27 mouse cellular contexts compared by ENCODE assay signal in genomic region chr12:99536426-99536825, GRCm38 (mm10). TPM values are rescaled to one million over a fixed set of nuclear protein-coding genes. Genes with fewer than 3 reads are reported as not detected.
DNase-seq lines count a peak whose midpoint lies in the region; ATAC-seq and TF ChIP-seq lines count a peak whose summit lies in the region.
"Had no signal": no experiment of that assay in that cellular context is flagged by ENCODE, and none has a peak within 500 bp of the region (broad histone marks: within the 10 kb centered on the region; RNA-seq: fewer than 3 reads in every experiment).

No protein-coding gene starts in this region.

- 57% methylated on average over 5 of the region's 5 CpGs for WGBS in liver, adult 2 months
- WGBS in liver, postnatal 0 days (ENCODE audit: insufficient replicate concordance): 89% methylated on average over 5 of the region's 5 CpGs

- peaks cover 6% of the 10 kb centered on the region; the same call in 1 of the 2 replicates for H3K79me2 ChIP-seq in liver, adult 2 months (ENCODE audit: control insufficient read depth, insufficient read depth, low read length)

- no peak overlapping the region for H3K9ac ChIP-seq in liver, adult 2 months (ENCODE audit: low read depth, low read length)
- no peak overlapping the region for H3K9ac ChIP-seq in liver, postnatal 0 days (replicated peaks)
- H3K9ac ChIP-seq: embryonic facial prominence, embryonic 13.5 days; embryonic facial prominence, embryonic 15.5 days; forebrain, embryonic 13.5 days; forebrain, embryonic 15.5 days; forebrain, postnatal 0 days had no signal

- TF ChIP-seq CTCF in liver, adult 2 months (IDR thresholded peaks at IDR 0.05; ENCODE audit: low read depth, low read length): no peak
- TF ChIP-seq CTCF in liver, postnatal 0 days (IDR thresholded peaks at IDR 0.05; ENCODE audit: low read depth): no peak

- H3K27ac ChIP-seq in liver, adult 2 months (replicated peaks; ENCODE audit: insufficient read depth, low read depth, low read length): peak overlapping the region; percentile 86
- H3K27ac ChIP-seq in liver, postnatal 0 days (ENCODE audit: low read depth): no peak overlapping the region
- H3K27ac ChIP-seq: embryonic facial prominence, embryonic 13.5 days; embryonic facial prominence, embryonic 15.5 days; forebrain, embryonic 13.5 days; forebrain, embryonic 15.5 days had no signal

- H3K4me1 ChIP-seq in liver, adult 2 months (ENCODE audit: control insufficient read depth, insufficient read depth, low read length): peaks cover 8% of the 10 kb centered on the region
- no peaks in the 10 kb centered on the region for H3K4me1 ChIP-seq in liver, postnatal 0 days (ENCODE audit: insufficient read depth)
- H3K4me1 ChIP-seq: embryonic facial prominence, embryonic 13.5 days; embryonic facial prominence, embryonic 15.5 days; forebrain, embryonic 13.5 days; forebrain, embryonic 15.5 days had no signal

- no peak for TF ChIP-seq POLR2A in liver, adult 2 months (IDR thresholded peaks at IDR 0.05; ENCODE audit: extremely low read depth, insufficient read depth, low read length)

- ATAC-seq in liver, postnatal 0 days: no peak
- ATAC-seq: CD4-positive, CD25-positive, alpha-beta regulatory T cell, adult 4 months; forebrain, embryonic 13.5 days; forebrain, embryonic 15.5 days; forebrain, postnatal 0 days; Patski had no signal

- DNase-seq in adrenal gland, postnatal 10 days: peak; percentile 33
- DNase-seq in adrenal gland, postnatal 4 days (ENCODE audit: low spot score in 2 of 2): no peak
- DNase-seq in liver, adult 2 months (ENCODE audit: extremely low read depth, low read depth, low spot score): peak; percentile 81
- no peak for DNase-seq in liver, postnatal 0 days
- peak; percentile 47 for DNase-seq in fat pad, adult 2 months (ENCODE audit: extremely low read depth, low read depth, low spot score)
- no peak for DNase-seq in urinary bladder, postnatal 10 days (ENCODE audit: low spot score)
- no peak for DNase-seq in urinary bladder, postnatal 25 days (ENCODE audit: low spot score)
- DNase-seq: adrenal gland, adult 8-10 months; adrenal gland, postnatal 25 days; B cell, adult 2 months; cerebellum, adult 11 months; cerebellum, adult 18-20 months; cerebellum, adult 8-10 months; cerebellum, adult 9-11 months; cerebellum, postnatal 14 days; cerebellum, postnatal 36 days; embryo, embryonic 11 days; forebrain, postnatal 0 days had no signal

- no peak overlapping the region for H3K4me3 ChIP-seq in liver, adult 2 months (ENCODE audit: insufficient read depth, low read depth, low read length)
- no peak overlapping the region for H3K4me3 ChIP-seq in liver, postnatal 0 days (ENCODE audit: low read depth, low read length)
- H3K4me3 ChIP-seq: embryonic facial prominence, embryonic 13.5 days; embryonic facial prominence, embryonic 15.5 days; erythroblast, embryonic 14.5 days; forebrain, embryonic 13.5 days; forebrain, embryonic 15.5 days had no signal

- H3K9me3 ChIP-seq in liver, postnatal 0 days (ENCODE audit: low read length): peaks cover 5% of the 10 kb centered on the region

- no peak for TF ChIP-seq EP300 in liver, postnatal 0 days (IDR thresholded peaks at IDR 0.05; ENCODE audit: low read depth)

- no peaks in the 10 kb centered on the region for H3K27me3 ChIP-seq in liver, adult 2 months (ENCODE audit: control insufficient read depth, insufficient read depth, low read length)
- H3K27me3 ChIP-seq in liver, postnatal 0 days (ENCODE audit: insufficient read depth, low read length): no peaks in the 10 kb centered on the region
- H3K27me3 ChIP-seq: CH12.LX; embryonic facial prominence, embryonic 13.5 days; embryonic facial prominence, embryonic 15.5 days; forebrain, embryonic 13.5 days; forebrain, embryonic 15.5 days; Patski had no signal

- H3K36me3 ChIP-seq in liver, adult 2 months (ENCODE audit: control insufficient read depth, insufficient read depth, low read length): no peaks in the 10 kb centered on the region
- H3K36me3 ChIP-seq in liver, postnatal 0 days (replicated peaks; ENCODE audit: insufficient read depth, low read length): peaks cover 7% of the 10 kb centered on the region
- H3K36me3 ChIP-seq: G1E had no signal

- H3K4me2 ChIP-seq in liver, postnatal 0 days (ENCODE audit: low read depth, low read length): no peak overlapping the region
- H3K4me2 ChIP-seq: embryonic facial prominence, embryonic 13.5 days; embryonic facial prominence, embryonic 15.5 days; forebrain, embryonic 13.5 days; forebrain, embryonic 15.5 days had no signal

RNA-seq across cellular contexts. Expression of gene Foxn3, which starts 27.0 kb away (rescaled TPM):
- 10 to 100 TPM; 77.7 to 98.2 TPM for total RNA-seq in adrenal gland, postnatal 10 days (2021)
- total RNA-seq in adrenal gland, postnatal 4 days (2021): 10 to 100 TPM; 95.0 to 97.1 TPM
- total RNA-seq in liver, adult 2 months (2014; rRNA removed): 21.1 and 23.9 TPM in 2 replicates
- 22.4 and 27.3 TPM in 2 replicates for polyA plus RNA-seq in liver, adult 2 months (2012; rRNA removed)
- polyA plus RNA-seq in liver, postnatal 0 days (2015; fragmentation: Nextera tagmentation; extraction: Ambion mirVana): 28.7 and 31.2 TPM in 2 replicates

Comparison
In these comparisons a context has a peak if more than half of its experiments do, and no peak if none do; other contexts are left out.
1. DNase-seq: peak in adrenal gland, postnatal 10 days (single experiment), liver, adult 2 months (single experiment) and fat pad, adult 2 months (single experiment); none in adrenal gland, postnatal 4 days (0 of 2), liver, postnatal 0 days (single experiment), urinary bladder, postnatal 10 days (single experiment) and urinary bladder, postnatal 25 days (single experiment).